Mouse (Mus musculus) lung, postnatal 0 days (tissue): Measurements from ENCODE around the gene Golga7b. TPM values are rescaled to one million over a fixed set of nuclear protein-coding genes. Genes with fewer than 3 reads are reported as not detected.

ENCODE experiments used
- ATAC-seq: fragments of 200-750 bp; cut with Nextera tagmentation; 2 replicates; pipeline ENCODE4 v1.8.0; 2017; ENCODE audit warnings: moderate library complexity
- DNase-seq: peaks from one replicate; pipeline ENCODE4 v3.0.0-alpha.2; 2016; ENCODE audit warnings: low spot score
- H3K27ac ChIP-seq: fragments of 300-500 bp; sonication (generic); 2 replicates; pipeline ENCODE4 v1.5.1; 2014; ENCODE audit warnings: antibody characterized with exemption, mild to moderate bottlenecking, low read length, mixed read lengths
- H3K27me3 ChIP-seq: fragments of 300-500 bp; sonication (generic); replicated peaks from 2 replicates; pipeline ENCODE4 v1.6.1; 2014; ENCODE audit warnings: low read length, mixed read lengths; ENCODE audit not compliant: insufficient read depth
- H3K36me3 ChIP-seq: fragments of 300-500 bp; sonication (generic); 2 replicates; pipeline ENCODE4 v1.6.1; 2014; ENCODE audit warnings: low read length, mixed read lengths; ENCODE audit not compliant: insufficient read depth
- H3K4me1 ChIP-seq: fragments of 300-500 bp; sonication (generic); 2 replicates; pipeline ENCODE4 v1.6.1; 2014; ENCODE audit warnings: antibody characterized with exemption, low read depth, low read length, mixed read lengths; ENCODE audit not compliant: insufficient read depth
- H3K4me2 ChIP-seq: fragments of 300-500 bp; sonication (generic); replicated peaks from 2 replicates; pipeline ENCODE4 v1.6.1; 2014; ENCODE audit warnings: low read depth, mild to moderate bottlenecking, low read length, moderate library complexity, mixed read lengths
- H3K4me3 ChIP-seq: fragments of 300-500 bp; sonication (generic); 2 replicates; pipeline ENCODE4 v1.5.1; 2014; ENCODE audit warnings: low read depth, low read length
- H3K9ac ChIP-seq: fragments of 300-500 bp; sonication (generic); replicated peaks from 2 replicates; pipeline ENCODE4 v1.6.1; 2014; ENCODE audit warnings: low read depth, mild to moderate bottlenecking
- H3K9me3 ChIP-seq: fragments of 300-500 bp; sonication (generic); 2 replicates; pipeline ENCODE4 v1.6.1; 2016; ENCODE audit warnings: low read length, mixed read lengths
- CTCF ChIP-seq: IDR thresholded peaks from 2 replicates; pipeline ENCODE4 v1.5.1; 2016; ENCODE audit warnings: antibody characterized with exemption, mild to moderate bottlenecking
- EP300 ChIP-seq: IDR thresholded peaks from 2 replicates; pipeline ENCODE4 v1.6.1; 2016; ENCODE audit warnings: antibody characterized with exemption, mild to moderate bottlenecking, control low read depth
- WGBS: fragments of 180-500 bp; shearing (Covaris S2); extraction: QIAGEN DNeasy Blood & Tissue Kit; methylation state at CpG from one replicate; pipeline ENCODE4 v1.1.7; 2014; 5-methylcytosine and 5-hydroxymethylcytosine counted together
- polyA plus RNA-seq: library from polyadenylated mRNA; unstranded; fragments of >200 nt; fragmentation: Nextera tagmentation; extraction: Ambion mirVana; gene quantifications from 2 replicates; pipeline ENCODE4 v1.2.1, GENCODE M21; 2015

Golga7b gene
- polyA plus RNA-seq, 1 experiment from 2014 or later: not detected

GRCm38 (mm10) chr19:42257241-42257635 is 9.9 kb downstream of the Golga7b start:
- H3K27ac ChIP-seq: no peak overlapping the region
- no peak for ATAC-seq
- 86% methylated on average over 12 of the region's 12 CpGs for WGBS
- H3K4me3 ChIP-seq: no peak overlapping the region
- no peak for DNase-seq
- peaks cover 6% of the 10 kb centered on the region for H3K27me3 ChIP-seq
- H3K9me3 ChIP-seq: no peaks in the 10 kb centered on the region
- H3K4me2 ChIP-seq: no peak overlapping the region
- no peak overlapping the region for H3K9ac ChIP-seq
- no peaks in the 10 kb centered on the region for H3K4me1 ChIP-seq
- no peaks in the 10 kb centered on the region for H3K36me3 ChIP-seq
- TF ChIP-seq CTCF (no peak), EP300 (no peak)

- Histone ChIP-seq H3K27ac (no peak overlapping the region), H3K27me3 (peaks cover 6% of the 10 kb centered on the region), H3K4me1 (no peaks in the 10 kb centered on the region), H3K9ac (no peak overlapping the region), H3K9me3 (no peaks in the 10 kb centered on the region), H3K4me3 (no peak overlapping the region), H3K4me2 (no peak overlapping the region), H3K36me3 (no peaks in the 10 kb centered on the region)
- WGBS: 76% methylated on average over 3 of the region's 3 CpGs
- ATAC-seq (no peak), DNase-seq (no peak)
- TF ChIP-seq EP300 (no peak), CTCF (no peak)
Observed at GRCm38 (mm10) chr19:42258031-42258430, 10.7 kb downstream of the Golga7b start.

GRCm38 (mm10) chr19:42258596-42258995 is 11.2 kb downstream of the Golga7b start:
- TF ChIP-seq EP300: 0 out of 2 replicates have a peak, but pooled peaks have one; percentile 10
- TF ChIP-seq CTCF: no peak
- DNase-seq: peak; percentile 33
- Histone ChIP-seq H3K9me3 (no peaks in the 10 kb centered on the region), H3K27ac (no peak overlapping the region), H3K9ac (no peak overlapping the region), H3K27me3 (peaks cover 6% of the 10 kb centered on the region), H3K4me2 (no peak overlapping the region), H3K36me3 (no peaks in the 10 kb centered on the region), H3K4me3 (no peak overlapping the region), H3K4me1 (no peaks in the 10 kb centered on the region)
- 57% methylated on average over 5 of the region's 5 CpGs for WGBS
- peak; percentile 56 for ATAC-seq

- Histone ChIP-seq H3K9me3 (no peaks in the 10 kb centered on the region), H3K4me3 (no peak overlapping the region), H3K9ac (no peak overlapping the region), H3K4me1 (no peaks in the 10 kb centered on the region), H3K36me3 (no peaks in the 10 kb centered on the region), H3K4me2 (no peak overlapping the region), H3K27ac (no peak overlapping the region), H3K27me3 (no peaks in the 10 kb centered on the region)
- TF ChIP-seq EP300 (no peak), CTCF (no peak)
- DNase-seq: no peak
- 57% methylated on average over 8 of the region's 8 CpGs for WGBS
- no peak for ATAC-seq
Observed at GRCm38 (mm10) chr19:42260486-42260885, 13.1 kb downstream of the Golga7b start.

- Histone ChIP-seq H3K27me3 (no peaks in the 10 kb centered on the region), H3K36me3 (no peaks in the 10 kb centered on the region), H3K4me2 (no peak overlapping the region), H3K9me3 (no peaks in the 10 kb centered on the region), H3K9ac (no peak overlapping the region), H3K4me3 (no peak overlapping the region), H3K27ac (no peak overlapping the region), H3K4me1 (no peaks in the 10 kb centered on the region)
- DNase-seq (no peak), ATAC-seq (no peak)
- TF ChIP-seq EP300 (no peak), CTCF (no peak)
- 32% methylated on average over 3 of the region's 3 CpGs for WGBS
Observed at GRCm38 (mm10) chr19:42263524-42263923, 16.1 kb downstream of the Golga7b start.

GRCm38 (mm10) chr19:42268337-42268736 is 21.0 kb downstream of the Golga7b start:
- no peak overlapping the region for H3K4me2 ChIP-seq
- no peak overlapping the region for H3K4me3 ChIP-seq
- ATAC-seq: no peak
- no peak overlapping the region for H3K9ac ChIP-seq
- no peaks in the 10 kb centered on the region for H3K4me1 ChIP-seq
- TF ChIP-seq EP300 (no peak), CTCF (no peak)
- WGBS: 4% methylated on average over 19 of the region's 19 CpGs
- no peaks in the 10 kb centered on the region for H3K36me3 ChIP-seq
- no peaks in the 10 kb centered on the region for H3K9me3 ChIP-seq
- no peak overlapping the region for H3K27ac ChIP-seq
- H3K27me3 ChIP-seq: no peaks in the 10 kb centered on the region
- no peak for DNase-seq

GRCm38 (mm10) chr19:42270119-42270518 is 22.7 kb downstream of the Golga7b start:
- Histone ChIP-seq H3K27ac (no peak overlapping the region), H3K9ac (no peak overlapping the region), H3K27me3 (no peaks in the 10 kb centered on the region), H3K4me3 (no peak overlapping the region), H3K4me2 (no peak overlapping the region), H3K4me1 (no peaks in the 10 kb centered on the region), H3K36me3 (no peaks in the 10 kb centered on the region), H3K9me3 (no peaks in the 10 kb centered on the region)
- TF ChIP-seq CTCF: no peak
- no peak for TF ChIP-seq EP300
- ATAC-seq (no peak), DNase-seq (no peak)
- WGBS: 49% methylated on average over 6 of the region's 6 CpGs
